Mouse (Mus musculus) hindbrain, embryonic 16.5 days (tissue): ENCODE data around the gene Vps4a. TPM values are rescaled to one million over a fixed set of nuclear protein-coding genes. Genes with fewer than 3 reads are reported as not detected.

ENCODE experiments used
- ATAC-seq: fragments of 200-750 bp; cut with Nextera tagmentation; 2 replicates; pipeline ENCODE4 v1.8.0; 2017; ENCODE audit warnings: moderate TSS enrichment, moderate library complexity
- H3K27ac ChIP-seq: fragments of 300-500 bp; sonication (generic); 2 replicates; pipeline ENCODE4 v1.5.1; 2014; ENCODE audit warnings: low read depth, mild to moderate bottlenecking, control low read depth, low read length, moderate library complexity
- H3K27me3 ChIP-seq: fragments of 300-500 bp; sonication (generic); replicated peaks from 2 replicates; pipeline ENCODE4 v1.6.1; 2014; ENCODE audit warnings: low read length; ENCODE audit not compliant: control insufficient read depth, insufficient read depth
- H3K36me3 ChIP-seq: fragments of 300-500 bp; sonication (generic); 2 replicates; pipeline ENCODE4 v1.6.1; 2014; ENCODE audit warnings: mild to moderate bottlenecking, low read length, moderate library complexity, mixed read lengths; ENCODE audit not compliant: control insufficient read depth, insufficient read depth
- H3K4me1 ChIP-seq: fragments of 300-500 bp; sonication (generic); 2 replicates; pipeline ENCODE4 v1.6.1; 2014; ENCODE audit warnings: low read depth, low read length; ENCODE audit not compliant: control insufficient read depth, insufficient read depth
- H3K4me2 ChIP-seq: fragments of 300-500 bp; sonication (generic); 2 replicates; pipeline ENCODE4 v1.6.1; 2014; ENCODE audit warnings: mild to moderate bottlenecking, low read length, control low read depth, moderate library complexity
- H3K4me3 ChIP-seq: fragments of 300-500 bp; sonication (generic); 2 replicates; pipeline ENCODE4 v1.5.1; 2014; ENCODE audit warnings: mild to moderate bottlenecking, low read length, control low read depth, moderate library complexity
- H3K9ac ChIP-seq: fragments of 300-500 bp; sonication (generic); 2 replicates; pipeline ENCODE4 v1.6.1; 2014; ENCODE audit warnings: low read depth, mild to moderate bottlenecking, control low read depth, low read length, moderate library complexity
- H3K9me3 ChIP-seq: fragments of 300-500 bp; sonication (generic); 2 replicates; pipeline ENCODE4 v1.6.1; 2014; ENCODE audit warnings: mild to moderate bottlenecking, low read length, moderate library complexity; ENCODE audit not compliant: control insufficient read depth
- WGBS: fragments of 180-500 bp; shearing (Covaris S2); extraction: QIAGEN DNeasy Blood & Tissue Kit; methylation state at CpG from one replicate; pipeline ENCODE4 v1.1.7; 2014; 5-methylcytosine and 5-hydroxymethylcytosine counted together
- polyA plus RNA-seq: library from polyadenylated mRNA; unstranded; fragments of >200 nt; fragmentation: Nextera tagmentation; extraction: Ambion mirVana; gene quantifications from 2 replicates; pipeline ENCODE4 v1.2.1, GENCODE M21; 2015

The Vps4a gene
- polyA plus RNA-seq, 1 experiment from 2014 or later: 165 TPM

- Histone ChIP-seq H3K27me3 (no peaks in the 10 kb centered on the region), H3K4me2 (no peak overlapping the region), H3K4me3 (no peak overlapping the region), H3K27ac (no peak overlapping the region), H3K9ac (no peak overlapping the region), H3K4me1 (peaks cover 1% of the 10 kb centered on the region), H3K9me3 (no peaks in the 10 kb centered on the region), H3K36me3 (peaks cover 9% of the 10 kb centered on the region; the same call in 1 of the 2 replicates)
- WGBS: 95% methylated on average over 1 of the region's 1 CpGs
- ATAC-seq: no peak
Observed at GRCm38 (mm10) chr8:107062613-107063012, 31.6 kb downstream of the Vps4a start.

GRCm38 (mm10) chr8:107065511-107066496, 34.8 kb downstream of the Vps4a start, which contains the start of gene Tmed6:
TSS of gene Tmed6 (minus strand) at chr8:107065644.
- Histone ChIP-seq H3K36me3 (peaks cover 9% of the 10 kb centered on the region), H3K27me3 (no peaks in the 10 kb centered on the region), H3K27ac (no peak within 1 kb of the TSS), H3K4me3 (no peak within 1 kb of the TSS), H3K9me3 (no peaks in the 10 kb centered on the region), H3K4me2 (no peak within 1 kb of the TSS), H3K9ac (no peak within 1 kb of the TSS), H3K4me1 (no peaks in the 10 kb centered on the region)
- WGBS: 60% methylated on average over 17 of the region's 17 CpGs
- ATAC-seq: no peak

- no peak overlapping the region for H3K4me3 ChIP-seq
- no peaks in the 10 kb centered on the region for H3K4me1 ChIP-seq
- 90% methylated on average over 4 of the region's 4 CpGs for WGBS
- H3K36me3 ChIP-seq: peaks cover 47% of the 10 kb centered on the region
- no peaks in the 10 kb centered on the region for H3K27me3 ChIP-seq
- H3K9ac ChIP-seq: no peak overlapping the region
- H3K4me2 ChIP-seq: no peak overlapping the region
- H3K9me3 ChIP-seq: no peaks in the 10 kb centered on the region
- no peak overlapping the region for H3K27ac ChIP-seq
- ATAC-seq: no peak
Observed at GRCm38 (mm10) chr8:107073706-107074105, 42.7 kb downstream of the Vps4a start.

GRCm38 (mm10) chr8:107074128-107074527, 43.1 kb downstream of the Vps4a start:
- H3K36me3 ChIP-seq: peaks cover 48% of the 10 kb centered on the region
- 93% methylated on average over 1 of the region's 1 CpGs for WGBS
- H3K4me1 ChIP-seq: no peaks in the 10 kb centered on the region
- H3K27ac ChIP-seq: no peak overlapping the region
- H3K9me3 ChIP-seq: no peaks in the 10 kb centered on the region
- no peak overlapping the region for H3K9ac ChIP-seq
- no peaks in the 10 kb centered on the region for H3K27me3 ChIP-seq
- ATAC-seq: no peak
- no peak overlapping the region for H3K4me3 ChIP-seq
- no peak overlapping the region for H3K4me2 ChIP-seq

- no peak overlapping the region for H3K4me2 ChIP-seq
- no peaks in the 10 kb centered on the region for H3K4me1 ChIP-seq
- no peak for ATAC-seq
- H3K36me3 ChIP-seq: peaks cover 46% of the 10 kb centered on the region
- no peaks in the 10 kb centered on the region for H3K27me3 ChIP-seq
- no peaks in the 10 kb centered on the region for H3K9me3 ChIP-seq
- 92% methylated on average over 7 of the region's 7 CpGs for WGBS
- H3K9ac ChIP-seq: no peak overlapping the region
- H3K4me3 ChIP-seq: no peak overlapping the region
- no peak overlapping the region for H3K27ac ChIP-seq
Observed at GRCm38 (mm10) chr8:107076239-107076888, 45.3 kb downstream of the Vps4a start.

GRCm38 (mm10) chr8:107085358-107085757, 54.3 kb downstream of the Vps4a start:
- ATAC-seq: no peak
- 97% methylated on average over 17 of the region's 17 CpGs for WGBS

GRCm38 (mm10) chr8:107086018-107086417, 55.0 kb downstream of the Vps4a start:
- Histone ChIP-seq H3K36me3 (peaks cover 31% of the 10 kb centered on the region), H3K9ac (no peak overlapping the region), H3K4me2 (no peak overlapping the region), H3K4me3 (no peak overlapping the region), H3K9me3 (no peaks in the 10 kb centered on the region; the same call in 1 of the 2 replicates), H3K27me3 (no peaks in the 10 kb centered on the region), H3K27ac (no peak overlapping the region), H3K4me1 (no peaks in the 10 kb centered on the region)
- WGBS: 98% methylated on average over 5 of the region's 5 CpGs
- ATAC-seq: no peak

More at GRCm38 (mm10) chr8:107085358-107085757, 54.3 kb downstream of the Vps4a start:
- Histone ChIP-seq H3K4me1 (no peaks in the 10 kb centered on the region), H3K9ac (no peak overlapping the region), H3K36me3 (peaks cover 32% of the 10 kb centered on the region), H3K27me3 (no peaks in the 10 kb centered on the region), H3K4me2 (no peak overlapping the region), H3K9me3 (no peaks in the 10 kb centered on the region; the same call in 1 of the 2 replicates), H3K27ac (no peak overlapping the region), H3K4me3 (no peak overlapping the region)

- Histone ChIP-seq H3K4me3 (no peak overlapping the region), H3K27me3 (no peaks in the 10 kb centered on the region), H3K9ac (no peak overlapping the region), H3K4me2 (no peak overlapping the region), H3K36me3 (peaks cover 18% of the 10 kb centered on the region), H3K27ac (no peak overlapping the region), H3K4me1 (no peaks in the 10 kb centered on the region), H3K9me3 (no peaks in the 10 kb centered on the region; the same call in 1 of the 2 replicates)
- ATAC-seq: no peak
- 97% methylated on average over 5 of the region's 5 CpGs for WGBS
Observed at GRCm38 (mm10) chr8:107088526-107089063, 57.6 kb downstream of the Vps4a start.

- no peak overlapping the region for H3K27ac ChIP-seq
- peaks cover 18% of the 10 kb centered on the region for H3K36me3 ChIP-seq
- ATAC-seq: no peak
- no peak overlapping the region for H3K4me3 ChIP-seq
- 95% methylated on average over 7 of the region's 7 CpGs for WGBS
- peaks cover 15% of the 10 kb centered on the region for H3K4me1 ChIP-seq
- no peaks in the 10 kb centered on the region; the same call in 1 of the 2 replicates for H3K9me3 ChIP-seq
- no peak overlapping the region for H3K4me2 ChIP-seq
- H3K27me3 ChIP-seq: no peaks in the 10 kb centered on the region
- H3K9ac ChIP-seq: no peak overlapping the region
Observed at GRCm38 (mm10) chr8:107090531-107090930, 59.5 kb downstream of the Vps4a start.
